Mouse (Mus musculus): ENCODE measurements around the gene Cabp2. TPM values are rescaled to one million over a fixed set of nuclear protein-coding genes. Genes with fewer than 3 reads are reported as not detected.

The Cabp2 gene
- total and polyA plus RNA-seq, 2 experiments from 2014 or later, result not detected

DNA sequence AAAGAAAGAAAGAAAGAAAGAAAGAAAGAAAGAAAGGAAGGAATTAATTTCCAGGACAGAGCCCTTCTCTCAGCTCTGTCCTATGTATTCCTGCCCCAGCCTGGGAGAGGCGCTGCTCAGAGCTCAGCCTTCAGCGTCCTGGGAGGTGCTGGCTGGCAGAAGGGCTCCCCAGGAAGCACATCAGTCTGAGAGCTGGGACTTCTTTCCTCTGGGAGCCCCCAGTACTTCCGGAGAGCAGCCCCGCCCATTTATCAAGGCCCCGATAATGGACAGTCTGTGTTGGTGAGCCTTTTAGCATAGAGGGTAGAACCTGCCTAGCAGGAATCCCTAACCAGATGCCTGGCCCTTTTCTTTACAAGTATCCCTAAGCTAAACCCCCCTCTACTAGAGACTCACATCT, 6.8 kb downstream of the Cabp2 start:
- Histone ChIP-seq H3K36me3 (ENCODE audit: insufficient read depth, low read length) (no peaks in the 10 kb centered on the region), H3K9ac (replicated peaks; ENCODE audit: low read length) (no peak overlapping the region), H3K4me1 (ENCODE audit: insufficient read depth, low read length) (no peaks in the 10 kb centered on the region), H3K27me3 (ENCODE audit: insufficient read depth, low read length) (no peaks in the 10 kb centered on the region), H3K4me3 (ENCODE audit: low read length) (no peak overlapping the region), H3K27ac (no peak overlapping the region), H3K9me3 (ENCODE audit: low read length) (no peaks in the 10 kb centered on the region), H3K4me2 (ENCODE audit: low read depth, low read length) (no peak overlapping the region)
- ATAC-seq (no peak), DNase-seq (ENCODE audit: low spot score) (no peak)
- WGBS, result 50% methylated on average over 5 of the region's 5 CpGs
- TF ChIP-seq CTCF (IDR thresholded peaks at IDR 0.05; ENCODE audit: low read depth), result no peak

- H3K4me2 ChIP-seq (ENCODE audit: low read depth, low read length), result no peak overlapping the region
- ATAC-seq (no peak), DNase-seq (ENCODE audit: low spot score) (no peak)
- no peak overlapping the region for H3K9ac ChIP-seq (replicated peaks; ENCODE audit: low read length)
- H3K4me3 ChIP-seq (ENCODE audit: low read length), result no peak overlapping the region
- no peak for TF ChIP-seq CTCF (IDR thresholded peaks at IDR 0.05; ENCODE audit: low read depth)
- 61% methylated on average over 6 of the region's 6 CpGs for WGBS
- H3K27me3 ChIP-seq (ENCODE audit: insufficient read depth, low read length), result no peaks in the 10 kb centered on the region
- H3K36me3 ChIP-seq (ENCODE audit: insufficient read depth, low read length), result no peaks in the 10 kb centered on the region
- H3K9me3 ChIP-seq (ENCODE audit: low read length), result no peaks in the 10 kb centered on the region
- no peaks in the 10 kb centered on the region for H3K4me1 ChIP-seq (ENCODE audit: insufficient read depth, low read length)
- H3K27ac ChIP-seq, result no peak overlapping the region
These were observed 7.8 kb downstream of the Cabp2 start for GRCm38 (mm10) chr19:4089128-4089527.

DNA sequence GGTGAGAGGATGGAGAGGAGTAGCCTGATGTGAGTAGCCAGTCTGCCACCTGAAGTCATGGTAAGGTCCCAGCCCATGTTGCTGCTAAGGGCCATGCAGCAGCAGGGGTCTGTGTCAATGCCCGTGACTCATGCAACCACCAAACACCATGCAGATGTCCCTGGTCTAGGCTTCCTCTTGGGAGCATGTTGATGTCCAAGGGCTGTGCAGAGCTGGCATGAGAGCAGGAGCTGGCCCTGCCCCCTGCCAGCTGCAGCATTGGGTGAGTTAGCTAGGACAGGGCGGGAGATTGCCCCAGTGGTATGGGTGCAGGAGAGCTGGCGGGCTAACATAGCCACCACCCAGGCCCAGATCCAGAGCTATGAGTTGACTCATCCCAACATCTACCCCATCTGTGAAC, 9.1 kb downstream of the Cabp2 start:
- no peaks in the 10 kb centered on the region for H3K27me3 ChIP-seq (ENCODE audit: insufficient read depth, low read length)
- DNase-seq (ENCODE audit: low spot score) (no peak), ATAC-seq (no peak)
- H3K9ac ChIP-seq (replicated peaks; ENCODE audit: low read length), result no peak overlapping the region
- H3K4me3 ChIP-seq (ENCODE audit: low read length), result no peak overlapping the region
- no peaks in the 10 kb centered on the region for H3K4me1 ChIP-seq (ENCODE audit: insufficient read depth, low read length)
- H3K27ac ChIP-seq, result no peak overlapping the region
- H3K4me2 ChIP-seq (ENCODE audit: low read depth, low read length), result no peak overlapping the region
- H3K36me3 ChIP-seq (ENCODE audit: insufficient read depth, low read length), result no peaks in the 10 kb centered on the region
- WGBS, result 86% methylated on average over 3 of the region's 3 CpGs
- no peaks in the 10 kb centered on the region for H3K9me3 ChIP-seq (ENCODE audit: low read length)
- TF ChIP-seq CTCF (IDR thresholded peaks at IDR 0.05; ENCODE audit: low read depth), result no peak

GRCm38 (mm10) chr19:4091383-4091782, 10.0 kb downstream of the Cabp2 start:
- DNase-seq (ENCODE audit: low spot score) (no peak), ATAC-seq (no peak)
- Histone ChIP-seq H3K9me3 (ENCODE audit: low read length) (no peaks in the 10 kb centered on the region), H3K4me1 (ENCODE audit: insufficient read depth, low read length) (no peaks in the 10 kb centered on the region), H3K27ac (no peak overlapping the region), H3K27me3 (ENCODE audit: insufficient read depth, low read length) (no peaks in the 10 kb centered on the region), H3K4me2 (ENCODE audit: low read depth, low read length) (no peak overlapping the region), H3K9ac (replicated peaks; ENCODE audit: low read length) (no peak overlapping the region), H3K36me3 (ENCODE audit: insufficient read depth, low read length) (no peaks in the 10 kb centered on the region), H3K4me3 (ENCODE audit: low read length) (no peak overlapping the region)
- WGBS, result 59% methylated on average over 2 of the region's 2 CpGs
- TF ChIP-seq CTCF (IDR thresholded peaks at IDR 0.05; ENCODE audit: low read depth), result no peak

DNA sequence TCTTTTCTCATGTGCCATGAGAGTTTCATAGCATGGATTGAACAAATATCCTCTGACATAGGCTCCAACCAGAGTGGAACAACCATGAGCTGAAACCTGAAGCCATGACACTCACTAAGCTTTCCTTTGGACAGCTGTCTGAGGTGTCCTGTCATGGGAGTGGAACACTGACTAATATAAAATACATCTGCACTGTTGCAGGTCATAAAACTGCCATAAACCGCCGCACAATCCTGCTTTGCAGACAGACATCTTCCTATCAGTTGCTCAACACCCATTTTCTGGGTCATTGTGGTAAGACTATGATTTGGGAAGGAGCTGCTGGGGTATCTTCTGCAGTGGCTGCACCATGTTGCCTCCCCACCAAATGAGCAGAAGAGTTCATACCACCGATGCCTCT, 11.4 kb downstream of the Cabp2 start:
- Histone ChIP-seq H3K4me1 (ENCODE audit: insufficient read depth, low read length) (no peaks in the 10 kb centered on the region), H3K36me3 (ENCODE audit: insufficient read depth, low read length) (no peaks in the 10 kb centered on the region), H3K9ac (replicated peaks; ENCODE audit: low read length) (no peak overlapping the region), H3K27ac (no peak overlapping the region), H3K4me2 (ENCODE audit: low read depth, low read length) (no peak overlapping the region), H3K27me3 (ENCODE audit: insufficient read depth, low read length) (no peaks in the 10 kb centered on the region), H3K9me3 (ENCODE audit: low read length) (no peaks in the 10 kb centered on the region), H3K4me3 (ENCODE audit: low read length) (no peak overlapping the region)
- ATAC-seq (no peak), DNase-seq (ENCODE audit: low spot score) (no peak)
- 88% methylated on average over 3 of the region's 3 CpGs for WGBS
- no peak for TF ChIP-seq CTCF (IDR thresholded peaks at IDR 0.05; ENCODE audit: low read depth)

DNA sequence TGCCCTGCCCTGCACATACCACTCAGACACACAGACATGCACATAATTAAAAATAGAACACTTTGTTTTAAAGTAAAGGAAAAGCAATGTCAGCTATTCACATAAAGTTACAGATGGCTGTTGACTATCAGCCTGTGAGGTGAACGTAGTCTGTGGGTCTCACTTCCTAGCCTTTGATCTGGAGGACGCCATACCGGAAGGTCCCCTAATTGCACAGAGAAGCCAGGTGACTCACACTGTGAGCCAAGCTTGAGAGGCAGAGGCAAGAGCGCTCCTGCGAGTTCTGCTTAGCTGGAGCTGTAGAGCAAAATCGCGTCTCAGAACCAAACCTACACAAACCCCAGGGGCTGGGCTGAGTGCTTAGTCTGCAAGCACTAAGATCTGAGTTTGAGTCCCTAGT, 12.4 kb downstream of the Cabp2 start:
- no peak for TF ChIP-seq CTCF (IDR thresholded peaks at IDR 0.05; ENCODE audit: low read depth)
- Histone ChIP-seq H3K4me3 (ENCODE audit: low read length) (no peak overlapping the region), H3K4me1 (ENCODE audit: insufficient read depth, low read length) (no peaks in the 10 kb centered on the region), H3K9ac (replicated peaks; ENCODE audit: low read length) (no peak overlapping the region), H3K9me3 (ENCODE audit: low read length) (no peaks in the 10 kb centered on the region), H3K27ac (no peak overlapping the region), H3K4me2 (ENCODE audit: low read depth, low read length) (no peak overlapping the region), H3K36me3 (ENCODE audit: insufficient read depth, low read length) (no peaks in the 10 kb centered on the region), H3K27me3 (ENCODE audit: insufficient read depth, low read length) (no peaks in the 10 kb centered on the region)
- WGBS, result 81% methylated on average over 7 of the region's 7 CpGs
- no peak for DNase-seq (ENCODE audit: low spot score)
- no peak for ATAC-seq

- Histone ChIP-seq H3K4me1 (ENCODE audit: insufficient read depth, low read length) (peaks cover 3% of the 10 kb centered on the region; the same call in 1 of the 2 replicates), H3K9ac (replicated peaks; ENCODE audit: low read length) (no peak overlapping the region), H3K36me3 (ENCODE audit: insufficient read depth, low read length) (no peaks in the 10 kb centered on the region), H3K4me2 (ENCODE audit: low read depth, low read length) (no peak overlapping the region), H3K27me3 (ENCODE audit: insufficient read depth, low read length) (no peaks in the 10 kb centered on the region), H3K27ac (no peak overlapping the region), H3K4me3 (ENCODE audit: low read length) (no peak overlapping the region), H3K9me3 (ENCODE audit: low read length) (no peaks in the 10 kb centered on the region)
- ATAC-seq, result no peak
- 80% methylated on average over 3 of the region's 3 CpGs for WGBS
- DNase-seq (ENCODE audit: low spot score), result no peak
- TF ChIP-seq CTCF (IDR thresholded peaks at IDR 0.05; ENCODE audit: low read depth), result no peak
These were observed 13.0 kb downstream of the Cabp2 start for GRCm38 (mm10) chr19:4094348-4094747.
